Mouse (Mus musculus): ENCODE results near the gene Rapgef2.
"Not testable (repeated sequence)": the region's sequence is repeated elsewhere in the genome, so short reads cannot be mapped to it uniquely, and the experiment has no call there.

Gene Rapgef2

GRCm38 (mm10) chr3:79203178-79203577, 83.1 kb downstream of the Rapgef2 start:
- DNase-seq (ENCODE audit: low spot score) = peak; percentile 31

GRCm38 (mm10) chr3:79202275-79203153, 83.8 kb downstream of the Rapgef2 start:
- DNase-seq (ENCODE audit: low spot score) = peak; percentile 40

GRCm38 (mm10) chr3:79196708-79197437, 89.4 kb downstream of the Rapgef2 start:
- no peak for DNase-seq (ENCODE audit: low spot score)

- no peak for DNase-seq (ENCODE audit: low spot score)
Measured at GRCm38 (mm10) chr3:79195280-79195679, 91.0 kb downstream of the Rapgef2 start.

GRCm38 (mm10) chr3:79194111-79194793, 92.1 kb downstream of the Rapgef2 start:
- DNase-seq (ENCODE audit: low spot score) = no peak

GRCm38 (mm10) chr3:79193001-79193400, 93.3 kb downstream of the Rapgef2 start:
- DNase-seq (ENCODE audit: low spot score) = no peak

- no peak for DNase-seq (ENCODE audit: low spot score)
Measured at GRCm38 (mm10) chr3:79191981-79192380, 94.3 kb downstream of the Rapgef2 start.

- no peak for DNase-seq (ENCODE audit: low spot score)
Measured at GRCm38 (mm10) chr3:79191471-79191870, 94.8 kb downstream of the Rapgef2 start.

GRCm38 (mm10) chr3:79190377-79190776, 95.9 kb downstream of the Rapgef2 start:
- DNase-seq (ENCODE audit: low spot score) = no peak

GRCm38 (mm10) chr3:79187912-79188311, 98.4 kb downstream of the Rapgef2 start:
- DNase-seq (ENCODE audit: low spot score) = no peak

- no peak for DNase-seq (ENCODE audit: low spot score)
Measured at GRCm38 (mm10) chr3:79182290-79182689, 104.0 kb downstream of the Rapgef2 start.

GRCm38 (mm10) chr3:79181248-79181991, 104.9 kb downstream of the Rapgef2 start:
- peak; percentile 43 for DNase-seq (ENCODE audit: low spot score)

- no peak for DNase-seq (ENCODE audit: low spot score)
Measured at GRCm38 (mm10) chr3:79180086-79180485, 106.2 kb downstream of the Rapgef2 start.

GRCm38 (mm10) chr3:79179499-79180053, 106.7 kb downstream of the Rapgef2 start:
- DNase-seq (ENCODE audit: low spot score) = no peak

GRCm38 (mm10) chr3:79178708-79179107, 107.6 kb downstream of the Rapgef2 start:
- DNase-seq (ENCODE audit: low spot score) = no peak

GRCm38 (mm10) chr3:79178070-79178469, 108.2 kb downstream of the Rapgef2 start:
- no peak for DNase-seq (ENCODE audit: low spot score)

GRCm38 (mm10) chr3:79177136-79177870, 109.0 kb downstream of the Rapgef2 start:
- no peak for DNase-seq (ENCODE audit: low spot score)

GRCm38 (mm10) chr3:79174168-79174567, 112.1 kb downstream of the Rapgef2 start:
- DNase-seq (ENCODE audit: low spot score) = no peak

GRCm38 (mm10) chr3:79173291-79173690, 113.0 kb downstream of the Rapgef2 start:
- no peak for DNase-seq (ENCODE audit: low spot score)

- DNase-seq (ENCODE audit: low spot score) = not testable (repeated sequence)
Measured at GRCm38 (mm10) chr3:79171146-79171545, 115.2 kb downstream of the Rapgef2 start.

Data from ovary, postnatal 36 days (tissue).